Comparison of ENCODE assay signal across 21 mouse cellular contexts in the genomic region with DNA sequence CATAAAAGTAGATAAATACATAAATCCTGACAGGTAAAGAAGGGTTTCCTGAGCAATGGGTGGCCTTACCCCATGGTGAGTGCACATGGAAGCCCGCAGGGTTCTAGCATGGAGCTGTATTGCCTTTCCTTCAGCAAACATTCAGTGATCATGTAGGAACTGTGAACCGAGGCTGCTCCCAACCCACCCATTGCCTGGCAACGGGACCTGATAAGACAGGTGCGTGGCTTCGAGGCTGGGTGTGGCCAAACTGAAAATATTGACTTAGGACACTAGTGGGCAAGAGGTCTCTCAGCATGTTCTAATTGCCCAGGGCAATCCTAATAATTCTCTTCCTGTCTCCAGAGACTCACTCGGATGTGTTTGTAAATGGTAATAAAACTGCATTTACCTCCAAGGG. TPM values are rescaled to one million over a fixed set of nuclear protein-coding genes. Genes with fewer than 3 reads are reported as not detected.
DNase-seq lines count a peak whose midpoint lies in the region; ATAC-seq and TF ChIP-seq lines count a peak whose summit lies in the region.
"Had no signal": no experiment of that assay in that cellular context is flagged by ENCODE, and none has a peak within 500 bp of the region (broad histone marks: within the 10 kb centered on the region; RNA-seq: fewer than 3 reads in every experiment).

No protein-coding gene starts in this region.

- TF ChIP-seq RAD21 in MEL (IDR thresholded peaks at IDR 0.05; ENCODE audit: low read depth, low read length) = no peak

- WGBS in intestine, embryonic 14.5 days = 75% methylated on average over 6 of the region's 6 CpGs
- WGBS in small intestine, adult 2 months = 25% methylated on average over 6 of the region's 6 CpGs
- WGBS in stomach, postnatal 0 days = 57% methylated on average over 6 of the region's 6 CpGs
- WGBS in liver, postnatal 0 days (ENCODE audit: insufficient replicate concordance) = 52% methylated on average over 6 of the region's 6 CpGs

- H3K36me3 ChIP-seq in MEL (ENCODE audit: control insufficient read depth in 1 of 2, insufficient read depth in 2 of 2, low read length in 2 of 2) = peaks cover 0 to 40% of the 10 kb centered on the region in 2 experiments; a peak in 2 of 4 replicates
- H3K36me3 ChIP-seq in intestine, embryonic 14.5 days (ENCODE audit: control insufficient read depth, insufficient read depth, low read length) = peaks cover 6% of the 10 kb centered on the region; the same call in 1 of the 2 replicates
- peaks cover 35% of the 10 kb centered on the region for H3K36me3 ChIP-seq in small intestine, adult 2 months (ENCODE audit: control insufficient read depth, insufficient read depth, low read length)
- no peaks in the 10 kb centered on the region for H3K36me3 ChIP-seq in stomach, postnatal 0 days (ENCODE audit: control insufficient read depth, insufficient read depth, low read length)
- H3K36me3 ChIP-seq in liver, postnatal 0 days (replicated peaks; ENCODE audit: insufficient read depth, low read length) = no peaks in the 10 kb centered on the region
- H3K36me3 ChIP-seq: embryonic facial prominence, embryonic 13.5 days; heart, embryonic 13.5 days; hindbrain, embryonic 10.5 days had no signal

- H3K27ac ChIP-seq in MEL (ENCODE audit: control insufficient read depth, low read depth, low read length) = no peak overlapping the region
- H3K27ac ChIP-seq in intestine, embryonic 14.5 days (ENCODE audit: low read depth) = peak overlapping the region; percentile 4; the same call in 1 of the 2 replicates
- peak overlapping the region; percentile 91 for H3K27ac ChIP-seq in small intestine, adult 2 months (ENCODE audit: insufficient read depth, low read depth, low read length)
- peak overlapping the region; percentile 71 for H3K27ac ChIP-seq in stomach, postnatal 0 days (replicated peaks)
- H3K27ac ChIP-seq in liver, postnatal 0 days (ENCODE audit: low read depth) = no peak overlapping the region
- H3K27ac ChIP-seq: embryonic facial prominence, embryonic 13.5 days; forebrain, embryonic 13.5 days; heart, embryonic 13.5 days; hindbrain, embryonic 10.5 days; hindbrain, embryonic 14.5 days had no signal

- H3K27me3 ChIP-seq in MEL (ENCODE audit: control insufficient read depth in 1 of 2, insufficient read depth in 2 of 2, low read length in 2 of 2) = no peaks in the 10 kb centered on the region
- no peaks in the 10 kb centered on the region for H3K27me3 ChIP-seq in intestine, embryonic 14.5 days (replicated peaks; ENCODE audit: control insufficient read depth, insufficient read depth, low read length)
- H3K27me3 ChIP-seq in small intestine, adult 2 months (ENCODE audit: control insufficient read depth, insufficient read depth, low read length) = no peaks in the 10 kb centered on the region
- H3K27me3 ChIP-seq in stomach, postnatal 0 days (ENCODE audit: control insufficient read depth, insufficient read depth, low read length) = no peaks in the 10 kb centered on the region
- H3K27me3 ChIP-seq in liver, postnatal 0 days (ENCODE audit: insufficient read depth, low read length) = no peaks in the 10 kb centered on the region
- H3K27me3 ChIP-seq: embryonic facial prominence, embryonic 13.5 days; heart, embryonic 13.5 days had no signal

- H3K9ac ChIP-seq in MEL (ENCODE audit: control insufficient read depth, low read depth, low read length, poor library complexity, severe bottlenecking) = no peak overlapping the region
- no peak overlapping the region for H3K9ac ChIP-seq in intestine, embryonic 14.5 days (ENCODE audit: low read length)
- no peak overlapping the region for H3K9ac ChIP-seq in stomach, postnatal 0 days (ENCODE audit: low read length)
- no peak overlapping the region for H3K9ac ChIP-seq in liver, postnatal 0 days (replicated peaks)
- H3K9ac ChIP-seq: embryonic facial prominence, embryonic 13.5 days; forebrain, embryonic 13.5 days; forebrain, postnatal 0 days; heart, embryonic 13.5 days; hindbrain, embryonic 14.5 days had no signal

- no peaks in the 10 kb centered on the region for H3K79me2 ChIP-seq in MEL (ENCODE audit: control insufficient read depth, insufficient read depth, low read length, poor library complexity)

- peaks cover 17 to 53% of the 10 kb centered on the region in 2 experiments for H3K4me1 ChIP-seq in MEL (ENCODE audit: control insufficient read depth in 1 of 2, insufficient read depth in 2 of 2, low read length in 2 of 2)
- no peaks in the 10 kb centered on the region for H3K4me1 ChIP-seq in intestine, embryonic 14.5 days (replicated peaks; ENCODE audit: control insufficient read depth, insufficient read depth, low read length)
- H3K4me1 ChIP-seq in small intestine, adult 2 months (ENCODE audit: control insufficient read depth, insufficient read depth, insufficient read length, low read length) = peaks cover 39% of the 10 kb centered on the region
- no peaks in the 10 kb centered on the region for H3K4me1 ChIP-seq in stomach, postnatal 0 days (replicated peaks; ENCODE audit: control insufficient read depth, insufficient read depth)
- H3K4me1 ChIP-seq in liver, postnatal 0 days (ENCODE audit: insufficient read depth) = no peaks in the 10 kb centered on the region
- H3K4me1 ChIP-seq: forebrain, embryonic 13.5 days; heart, embryonic 13.5 days; hindbrain, embryonic 10.5 days had no signal

- peak; percentile 47; the same call in 1 of the 2 replicates for ATAC-seq in intestine, embryonic 14.5 days (replicated peaks; ENCODE audit: low FRiP score, low TSS enrichment, low read depth)
- peak; percentile 70 for ATAC-seq in stomach, postnatal 0 days (ENCODE audit: low FRiP score, low TSS enrichment)
- no peak for ATAC-seq in liver, postnatal 0 days
- ATAC-seq: forebrain, embryonic 13.5 days; forebrain, postnatal 0 days had no signal

- no peaks in the 10 kb centered on the region for H3K9me3 ChIP-seq in MEL (replicated peaks; ENCODE audit: insufficient read depth, low read length)
- H3K9me3 ChIP-seq in intestine, embryonic 14.5 days (ENCODE audit: control insufficient read depth, low read length) = no peaks in the 10 kb centered on the region
- H3K9me3 ChIP-seq in stomach, postnatal 0 days (ENCODE audit: control insufficient read depth, low read length) = no peaks in the 10 kb centered on the region
- H3K9me3 ChIP-seq in liver, postnatal 0 days (ENCODE audit: low read length) = 0 out of 2 replicates have a peak, but pooled peaks cover 2% of the 10 kb centered on the region
- H3K9me3 ChIP-seq: embryonic facial prominence, embryonic 13.5 days had no signal

- TF ChIP-seq EP300 in MEL (IDR thresholded peaks at IDR 0.05; ENCODE audit: low read depth in 1 of 2, low read length in 2 of 2) = peak in 1 of 2 experiments; percentile 27; a peak in 1 of 4 replicates
- TF ChIP-seq EP300 in stomach, postnatal 0 days (optimal IDR thresholded peaks at IDR 0.05) = no peak
- no peak for TF ChIP-seq EP300 in liver, postnatal 0 days (IDR thresholded peaks at IDR 0.05; ENCODE audit: low read depth)

- TF ChIP-seq POLR2A in MEL (IDR thresholded peaks at IDR 0.05; ENCODE audit: control insufficient read depth in 1 of 2, insufficient read depth in 1 of 2, low read depth in 1 of 2, low read length in 2 of 2, poor library complexity in 1 of 2) = no peak
- no peak for TF ChIP-seq POLR2A in small intestine, adult 2 months (IDR thresholded peaks at IDR 0.05; ENCODE audit: low read depth, low read length)

- H3K4me3 ChIP-seq in MEL (ENCODE audit: control insufficient read depth in 1 of 2, insufficient read depth in 1 of 2, low read depth in 2 of 2, low read length in 2 of 2) = no peak overlapping the region
- H3K4me3 ChIP-seq in intestine, embryonic 14.5 days (ENCODE audit: low read depth, low read length) = no peak overlapping the region
- no peak overlapping the region for H3K4me3 ChIP-seq in small intestine, adult 2 months (ENCODE audit: low read depth, low read length)
- no peak overlapping the region for H3K4me3 ChIP-seq in stomach, postnatal 0 days (ENCODE audit: low read depth, low read length)
- H3K4me3 ChIP-seq in liver, postnatal 0 days (ENCODE audit: low read depth, low read length) = no peak overlapping the region
- H3K4me3 ChIP-seq: embryonic facial prominence, embryonic 13.5 days; forebrain, embryonic 13.5 days; heart, embryonic 13.5 days; hindbrain, embryonic 10.5 days had no signal

- H3K4me2 ChIP-seq in intestine, embryonic 14.5 days (ENCODE audit: low read length) = no peak overlapping the region
- no peak overlapping the region for H3K4me2 ChIP-seq in stomach, postnatal 0 days (replicated peaks; ENCODE audit: low read depth)
- H3K4me2 ChIP-seq in liver, postnatal 0 days (ENCODE audit: low read depth, low read length) = no peak overlapping the region
- H3K4me2 ChIP-seq: embryonic facial prominence, embryonic 13.5 days; forebrain, embryonic 13.5 days; heart, embryonic 13.5 days; hindbrain, embryonic 14.5 days had no signal

- no peak for TF ChIP-seq CTCF in MEL (IDR thresholded peaks at IDR 0.05 in 2 of 3, conservative IDR thresholded peaks at IDR 0.05 in 1 of 3; ENCODE audit: control insufficient read depth in 1 of 3, insufficient read depth in 1 of 3, low read depth in 2 of 3, low read length in 3 of 3, poor library complexity in 1 of 3, severe bottlenecking in 1 of 3)
- TF ChIP-seq CTCF in small intestine, adult 2 months (IDR thresholded peaks at IDR 0.05; ENCODE audit: extremely low read depth, insufficient read length, insufficient replicate concordance, low read depth, low read length) = no peak
- no peak for TF ChIP-seq CTCF in stomach, postnatal 0 days (IDR thresholded peaks at IDR 0.05; ENCODE audit: low read depth)
- TF ChIP-seq CTCF in liver, postnatal 0 days (IDR thresholded peaks at IDR 0.05; ENCODE audit: low read depth) = no peak

- DNase-seq in MEL (ENCODE audit: low read depth, low spot score) = no peak
- no peak for DNase-seq in intestine, embryonic 14.5 days (ENCODE audit: low spot score)
- peak; percentile 86 for DNase-seq in stomach, postnatal 0 days (ENCODE audit: low spot score)
- no peak for DNase-seq in kidney, postnatal 4 days
- DNase-seq in liver, postnatal 0 days = no peak
- DNase-seq: adrenal gland, adult 2 months; adrenal gland, postnatal 25 days; cerebellum, adult 18-20 months; cerebellum, adult 9-11 months; cerebellum, postnatal 36 days; forebrain, postnatal 0 days; gastrocnemius, postnatal 14 days had no signal

RNA-seq across cellular contexts. Expression of a gene that starts 9.9 kb away (rescaled TPM):
- 0.69 and 0.75 TPM in 2 replicates for total RNA-seq in MEL (2012; rRNA removed)
- polyA plus RNA-seq in MEL (2012; ENCODE audit: insufficient read depth in 1 of 2, insufficient read length in 2 of 2, low read depth in 1 of 2, low replicate concordance in 2 of 2, missing spikeins in 1 of 2) = under 1 TPM in 1 of 2 experiments, not detected in 1; 0.93 TPM
- polyA plus RNA-seq in intestine, embryonic 14.5 days (2014; fragmentation: Nextera tagmentation; extraction: Ambion mirVana) = 381 and 486 TPM in 2 replicates
- 1,332 and 3,924 TPM in 2 replicates for polyA plus RNA-seq in small intestine, adult 2 months (2012; rRNA removed)
- polyA plus RNA-seq in stomach, postnatal 0 days (2015; fragmentation: Nextera tagmentation; extraction: Ambion mirVana) = 1,902 and 1,960 TPM in 2 replicates
- polyA plus RNA-seq in liver, postnatal 0 days (2015; fragmentation: Nextera tagmentation; extraction: Ambion mirVana) = 125 and 129 TPM in 2 replicates
- total RNA-seq: CH12.LX had no signal

RNA-seq across cellular contexts. Expression of a gene that starts 33.6 kb away (rescaled TPM):
- total RNA-seq in MEL (2012; rRNA removed) = 0.08 TPM in 1 of 2 replicates, not detected in the other
- not detected for polyA plus RNA-seq in MEL (2012; ENCODE audit: insufficient read depth in 1 of 2, insufficient read length in 2 of 2, low read depth in 1 of 2, low replicate concordance in 2 of 2, missing spikeins in 1 of 2)
- 184 and 210 TPM in 2 replicates for polyA plus RNA-seq in intestine, embryonic 14.5 days (2014; fragmentation: Nextera tagmentation; extraction: Ambion mirVana)
- 141 and 200 TPM in 2 replicates for polyA plus RNA-seq in small intestine, adult 2 months (2012; rRNA removed)
- polyA plus RNA-seq in stomach, postnatal 0 days (2015; fragmentation: Nextera tagmentation; extraction: Ambion mirVana) = 715 and 753 TPM in 2 replicates
- polyA plus RNA-seq in liver, postnatal 0 days (2015; fragmentation: Nextera tagmentation; extraction: Ambion mirVana) = 234 and 261 TPM in 2 replicates

RNA-seq across cellular contexts. Expression of a gene that starts 40.3 kb away (rescaled TPM):
- total RNA-seq in MEL (2012; rRNA removed) = 0.08 and 0.13 TPM in 2 replicates
- polyA plus RNA-seq in MEL (2012; ENCODE audit: insufficient read depth in 1 of 2, insufficient read length in 2 of 2, low read depth in 1 of 2, low replicate concordance in 2 of 2, missing spikeins in 1 of 2) = under 1 TPM in 1 of 2 experiments, not detected in 1; 0.17 TPM
- polyA plus RNA-seq in intestine, embryonic 14.5 days (2014; fragmentation: Nextera tagmentation; extraction: Ambion mirVana) = 0.09 TPM in 1 of 2 replicates, not detected in the other
- polyA plus RNA-seq in small intestine, adult 2 months (2012; rRNA removed) = 0.18 and 0.23 TPM in 2 replicates
- polyA plus RNA-seq in stomach, postnatal 0 days (2015; fragmentation: Nextera tagmentation; extraction: Ambion mirVana) = 49.3 and 73.4 TPM in 2 replicates
- not detected in 2 replicates for polyA plus RNA-seq in liver, postnatal 0 days (2015; fragmentation: Nextera tagmentation; extraction: Ambion mirVana)
- total RNA-seq: adrenal gland, adult 2 months; adrenal gland, postnatal 25 days; CH12.LX; forebrain, postnatal 0 days; gastrocnemius, adult 18-20 months; gastrocnemius, postnatal 14 days had no signal
- polyA plus RNA-seq: adrenal gland, adult 2 months; forebrain, embryonic 13.5 days; forebrain, postnatal 0 days; heart, embryonic 13.5 days; heart, postnatal 0 days; hindbrain, embryonic 10.5 days had no signal

RNA-seq across cellular contexts. Expression of a gene that starts 54.2 kb away (rescaled TPM):
- total RNA-seq in MEL (2012; rRNA removed) = not detected in 2 replicates
- not detected for polyA plus RNA-seq in MEL (2012; ENCODE audit: insufficient read depth in 1 of 2, insufficient read length in 2 of 2, low read depth in 1 of 2, low replicate concordance in 2 of 2, missing spikeins in 1 of 2)
- polyA plus RNA-seq in intestine, embryonic 14.5 days (2014; fragmentation: Nextera tagmentation; extraction: Ambion mirVana) = 0.22 TPM in 1 of 2 replicates, not detected in the other
- polyA plus RNA-seq in small intestine, adult 2 months (2012; rRNA removed) = 0.22 and 0.76 TPM in 2 replicates
- 12.2 and 14.3 TPM in 2 replicates for polyA plus RNA-seq in stomach, postnatal 0 days (2015; fragmentation: Nextera tagmentation; extraction: Ambion mirVana)
- not detected in 2 replicates for polyA plus RNA-seq in liver, postnatal 0 days (2015; fragmentation: Nextera tagmentation; extraction: Ambion mirVana)
- total RNA-seq: CH12.LX; gastrocnemius, postnatal 14 days had no signal

Comparison
In these comparisons a context has a peak if more than half of its experiments do, and no peak if none do; other contexts are left out.
1. H3K27ac ChIP-seq: peak in intestine, embryonic 14.5 days (single experiment), small intestine, adult 2 months (single experiment) and stomach, postnatal 0 days (single experiment); none in MEL (single experiment) and liver, postnatal 0 days (single experiment).
2. RNA of a gene that starts 9.9 kb away (polyA plus RNA-seq): 1,332 to 3,924 TPM in small intestine, adult 2 months, 1,902 to 1,960 TPM in stomach, postnatal 0 days, 381 to 486 TPM in intestine, embryonic 14.5 days and 125 to 129 TPM in liver, postnatal 0 days; 0.93 TPM in MEL; every median in the first group is over 10 times any median in the second.
3. RNA of a gene that starts 33.6 kb away (polyA plus RNA-seq): 715 to 753 TPM in stomach, postnatal 0 days, 234 to 261 TPM in liver, postnatal 0 days, 184 to 210 TPM in intestine, embryonic 14.5 days and 141 to 200 TPM in small intestine, adult 2 months; not detected in MEL; every median in the first group is over 100 times any median in the second.
4. RNA of a gene that starts 40.3 kb away (polyA plus RNA-seq): 49.3 to 73.4 TPM in stomach, postnatal 0 days; 0.18 to 0.23 TPM in small intestine, adult 2 months, 0.17 TPM in MEL, 0.09 TPM in intestine, embryonic 14.5 days and not detected in liver, postnatal 0 days; every median in the first group is over 10 times any median in the second.